Mouse (Mus musculus): ENCODE data around the gene Higd2a.
A peak's percentile ranks its signal among the peaks of the same experiment; 100 is the strongest.
"Not testable (repeated sequence)": the region's sequence is repeated elsewhere in the genome, so short reads cannot be mapped to it uniquely, and the experiment has no call there.

The Higd2a gene

DNA sequence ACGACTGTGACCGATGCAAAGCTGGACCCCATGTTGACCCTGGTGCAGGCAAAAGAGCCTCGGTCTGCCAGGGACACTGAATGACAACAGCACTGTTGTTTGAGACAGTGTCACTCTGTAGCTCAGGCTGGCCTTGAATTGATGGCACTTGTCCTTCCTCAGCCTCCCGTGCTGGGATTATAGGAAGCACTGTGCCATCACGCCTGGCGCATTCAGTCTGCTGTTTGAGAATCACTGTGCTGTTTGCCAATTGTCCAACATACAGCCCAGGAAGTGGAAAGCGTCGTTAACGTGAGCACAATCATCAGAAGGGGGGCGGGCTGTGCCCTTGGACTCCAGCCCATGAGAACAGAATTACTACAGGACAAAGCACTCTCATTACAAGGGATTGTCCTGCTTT is 7.9 kb upstream of the Higd2a start:
- DNase-seq (ENCODE audit: extremely low spot score): no peak

DNA sequence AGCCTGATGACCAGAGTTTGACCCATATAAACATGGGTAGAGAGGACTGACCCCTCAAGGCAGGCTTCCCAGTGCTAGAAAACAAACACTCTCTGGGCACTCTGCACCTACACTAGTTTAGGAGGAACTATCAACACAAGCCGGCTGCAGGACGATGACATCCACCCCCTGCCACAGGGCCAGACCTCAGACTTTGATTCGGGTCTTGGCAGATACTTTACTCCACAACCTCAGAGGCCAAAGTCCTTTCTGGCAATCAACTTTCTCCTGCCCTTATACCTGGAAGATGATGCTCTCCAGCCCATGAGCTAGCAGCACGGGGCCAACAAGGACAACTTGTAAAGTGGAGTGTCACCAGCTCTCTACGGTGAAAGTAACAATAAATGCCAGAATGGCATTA is 7.1 kb upstream of the Higd2a start:
- no peak for DNase-seq (ENCODE audit: extremely low spot score)

DNA sequence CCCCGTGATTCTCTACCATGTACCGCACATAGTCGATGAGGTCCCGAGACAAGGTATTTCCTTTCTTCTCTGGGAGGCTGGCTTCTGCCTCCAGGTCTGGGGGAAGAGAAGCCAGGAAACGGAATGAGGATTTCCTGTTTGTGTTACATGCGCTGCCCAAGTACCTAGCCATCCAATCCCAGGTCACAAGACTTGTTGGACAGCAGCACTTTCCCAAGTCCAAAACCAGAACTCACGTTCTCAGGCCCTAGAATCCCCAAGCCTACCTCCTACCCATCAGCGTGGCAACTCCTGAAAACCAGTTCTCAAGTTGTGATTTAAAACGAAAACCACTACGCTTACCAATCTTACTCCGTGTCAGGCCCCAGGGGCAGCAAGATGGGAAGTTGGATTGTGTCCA is 4.2 kb upstream of the Higd2a start:
- no peak for DNase-seq (ENCODE audit: extremely low spot score)

DNA sequence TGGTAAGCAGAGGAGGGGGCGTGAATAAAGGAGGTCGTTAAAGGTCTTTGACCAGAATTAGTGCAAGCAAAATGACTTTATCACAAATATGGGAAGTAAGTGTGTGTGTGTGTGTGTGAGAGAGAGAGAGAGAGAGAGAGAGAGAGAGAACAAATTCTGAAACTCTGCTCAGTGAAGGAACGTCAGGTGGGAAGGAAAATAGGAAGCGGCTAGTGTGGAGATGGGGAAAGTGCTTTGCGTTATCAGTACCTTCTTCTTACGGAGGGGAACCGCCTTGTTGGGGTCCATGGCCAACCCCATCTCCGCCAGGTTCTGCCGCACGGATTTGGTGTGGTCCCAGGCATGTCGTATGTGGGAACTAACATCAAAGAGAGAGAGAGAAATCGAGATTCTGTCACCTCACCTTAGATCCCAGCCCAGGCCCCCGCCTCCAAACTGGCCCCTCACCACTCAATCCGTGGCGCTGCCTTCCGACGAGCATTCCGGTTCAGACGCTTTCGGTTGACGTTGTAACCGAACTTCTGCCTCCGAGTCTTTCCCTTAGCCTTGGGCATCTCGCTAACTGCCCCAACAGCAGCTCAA is 502 bp upstream of the Higd2a start:
- DNase-seq (ENCODE audit: extremely low spot score): no peak

DNA sequence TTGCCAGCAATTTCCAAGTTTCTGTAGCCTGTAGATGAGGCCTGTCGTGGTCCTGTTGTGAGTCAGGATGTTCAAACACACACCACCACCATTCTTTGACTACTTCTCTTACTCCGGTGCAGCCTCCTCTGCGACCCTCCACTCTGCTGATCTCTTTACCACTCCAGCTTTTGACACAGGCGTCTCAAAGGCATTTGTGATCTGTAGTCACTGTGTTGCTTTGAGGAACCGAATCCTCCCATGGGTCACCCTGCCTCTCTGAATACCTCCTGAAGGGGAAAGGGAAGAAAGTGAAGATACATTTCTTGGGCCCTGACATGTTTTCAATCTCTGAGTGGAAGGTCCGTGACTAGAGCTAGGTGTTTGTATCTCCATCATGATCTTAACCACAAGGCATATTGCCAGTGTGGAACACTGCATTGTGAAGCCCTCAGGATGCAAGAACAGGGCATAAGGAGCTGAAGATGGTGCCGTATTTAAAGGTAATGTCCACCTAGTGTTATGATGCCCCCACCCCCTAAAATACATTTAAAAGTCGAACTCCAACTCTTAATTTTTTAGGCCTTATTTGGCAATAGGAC is 1.9 kb downstream of the Higd2a start:
- DNase-seq (ENCODE audit: extremely low spot score): no peak

DNA sequence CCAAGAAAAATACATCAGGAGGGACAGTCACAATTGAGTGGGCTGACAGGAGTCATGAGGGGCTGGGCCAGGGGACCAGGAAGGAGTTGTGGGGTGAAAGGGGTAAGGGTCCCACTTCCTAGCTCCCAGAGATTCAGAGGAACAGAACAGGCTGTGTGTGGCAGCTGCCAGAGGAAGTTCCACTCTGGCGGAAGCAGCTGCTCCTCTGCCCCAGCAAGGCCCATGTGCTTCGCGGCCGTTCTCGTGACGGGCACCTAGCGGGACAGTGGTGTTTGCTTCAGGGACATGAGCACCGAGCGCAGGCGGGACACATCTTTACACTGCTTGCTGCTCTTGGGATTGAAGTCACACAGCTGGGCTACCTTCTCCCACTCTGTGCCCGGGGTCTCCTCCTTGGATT is 3.6 kb downstream of the Higd2a start:
- DNase-seq (ENCODE audit: extremely low spot score): no peak

DNA sequence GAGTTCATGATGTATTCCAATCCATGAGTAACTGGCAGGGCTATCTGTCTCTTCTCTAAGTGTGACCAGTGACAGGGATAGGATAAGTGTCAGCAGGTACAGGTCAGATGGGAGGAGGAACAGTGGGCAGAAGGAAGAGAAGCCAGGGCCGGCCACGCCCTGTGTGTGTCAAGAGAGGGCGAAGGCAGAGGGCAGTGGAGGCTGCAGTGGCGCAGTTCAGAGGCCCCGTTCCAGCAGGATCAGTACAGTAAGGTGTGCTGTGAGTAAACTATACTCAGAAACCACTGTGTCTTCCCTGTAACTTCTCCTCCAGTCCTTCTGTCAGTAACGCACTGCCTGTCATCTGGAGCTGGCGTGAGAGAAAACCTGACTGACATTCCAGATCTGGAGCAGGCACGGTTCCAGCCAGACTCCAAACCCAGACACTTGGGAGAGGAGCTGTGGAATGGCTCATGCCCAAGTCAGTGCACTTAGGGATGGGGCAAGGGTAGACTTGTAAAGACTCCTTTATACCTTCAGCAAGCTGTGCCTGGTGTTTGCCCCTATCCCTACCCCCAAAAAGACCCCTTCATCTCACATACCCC is 6.2 kb downstream of the Higd2a start:
- no peak for DNase-seq (ENCODE audit: extremely low spot score)

DNA sequence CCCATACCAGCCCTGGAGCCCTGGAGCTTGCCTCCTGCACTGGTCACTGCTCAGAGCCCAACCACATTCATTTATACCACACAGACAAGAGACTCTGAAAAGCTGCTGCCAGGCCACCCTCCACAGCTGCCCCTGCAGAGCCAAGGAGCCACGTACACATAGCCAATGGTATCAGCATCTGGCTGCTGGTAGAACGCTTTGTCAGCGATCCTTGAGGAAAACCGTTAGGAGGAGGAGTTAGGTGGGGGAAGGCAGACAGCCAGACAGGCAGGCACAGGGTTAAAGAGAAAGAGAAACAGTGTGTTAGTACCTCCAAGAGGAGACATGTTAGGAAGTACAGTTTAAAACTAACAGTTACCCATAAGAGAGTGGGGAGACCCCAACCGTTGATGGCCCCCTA is 6.9 kb downstream of the Higd2a start:
- no peak for DNase-seq (ENCODE audit: extremely low spot score)

DNA sequence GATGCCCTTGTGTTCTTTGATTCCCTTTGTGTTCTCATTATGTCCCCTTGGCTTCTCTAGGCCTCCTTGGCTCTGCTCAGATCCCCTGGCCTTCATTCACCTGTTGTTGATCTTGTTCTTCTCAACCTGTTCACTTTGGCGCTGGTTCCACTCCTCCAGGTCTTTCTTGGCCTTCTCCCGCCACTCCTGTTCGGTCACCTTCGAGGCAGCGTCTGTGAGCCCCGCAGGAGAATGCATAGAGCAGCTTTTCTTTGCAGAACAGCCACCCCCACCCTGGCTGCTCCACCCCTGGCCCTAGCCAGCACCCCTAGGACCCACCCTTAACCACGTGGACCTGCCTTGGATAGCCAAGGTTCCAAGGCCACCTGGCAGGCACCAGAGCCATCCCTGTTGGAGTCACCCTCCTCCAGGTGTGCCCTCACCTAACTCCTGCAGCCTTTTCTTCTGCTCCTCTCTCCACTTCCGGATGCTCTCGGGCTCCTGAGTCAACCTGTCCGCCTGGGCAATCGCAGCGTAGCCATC is 8.7 kb downstream of the Higd2a start:
- no peak for DNase-seq (ENCODE audit: extremely low spot score)

DNA sequence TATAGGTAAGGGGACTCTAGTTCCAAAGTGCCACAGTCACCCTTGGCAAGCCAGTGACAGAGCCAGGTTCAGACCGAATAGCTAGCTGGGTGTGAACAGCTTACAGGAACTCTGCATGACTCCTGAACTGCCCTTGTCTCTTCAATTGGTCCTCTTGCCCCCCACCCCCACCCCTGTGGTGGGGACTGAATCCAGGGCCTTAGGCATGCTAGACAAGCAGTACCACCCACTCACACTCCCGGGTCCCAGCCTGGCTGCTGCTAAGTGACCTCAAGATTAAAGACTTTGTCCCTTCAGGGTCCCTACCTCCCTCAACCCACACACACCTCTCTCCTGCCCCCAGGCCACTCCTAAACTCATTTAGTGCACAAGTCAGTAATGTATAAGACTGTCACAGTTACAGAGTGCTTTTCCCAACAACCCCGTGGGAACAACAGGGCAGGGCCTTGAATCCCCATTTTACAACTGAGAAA is 12.7 kb downstream of the Higd2a start:
- no peak for DNase-seq (ENCODE audit: extremely low spot score)

DNA sequence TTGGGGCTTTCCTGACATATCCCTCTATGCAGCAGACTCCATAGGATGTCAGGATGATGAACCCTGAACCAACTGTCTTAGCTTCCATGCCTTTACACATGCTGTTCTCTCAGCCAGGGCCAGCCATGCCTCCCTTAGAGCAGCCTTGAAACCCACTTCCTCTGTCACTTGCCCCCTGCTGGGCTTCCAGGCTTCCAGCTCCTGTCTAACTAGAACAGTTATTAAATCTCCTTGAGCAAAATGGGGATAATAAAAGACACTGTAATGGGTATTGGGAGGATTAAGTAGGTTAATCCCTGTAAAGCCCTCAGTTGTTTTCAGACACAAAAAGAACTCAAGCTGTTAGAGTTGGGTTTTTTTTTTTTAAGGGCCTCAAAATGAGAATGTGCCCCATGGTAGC is 13.5 kb downstream of the Higd2a start:
- DNase-seq (ENCODE audit: extremely low spot score): no peak

DNA sequence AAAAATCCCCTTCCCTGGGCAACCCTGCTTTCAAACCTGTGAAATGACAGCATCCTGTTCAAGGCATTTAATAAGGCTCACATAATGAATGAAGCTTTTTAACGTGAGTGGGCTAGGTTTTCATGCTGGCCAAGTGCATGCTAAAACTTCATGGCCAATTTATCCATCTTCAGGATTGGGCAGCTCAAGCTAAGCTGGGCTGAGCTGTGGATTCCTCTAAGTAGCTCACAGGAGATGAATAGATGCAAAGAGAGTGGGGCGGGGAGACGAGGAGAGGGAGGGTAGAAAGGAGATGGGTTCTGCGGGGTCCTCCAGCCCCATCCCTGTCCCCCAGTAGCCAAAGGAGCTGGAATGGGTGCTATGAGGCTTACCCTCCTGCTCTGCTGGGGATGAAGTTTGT is 14.2 kb downstream of the Higd2a start:
- DNase-seq (ENCODE audit: extremely low spot score): no peak

DNA sequence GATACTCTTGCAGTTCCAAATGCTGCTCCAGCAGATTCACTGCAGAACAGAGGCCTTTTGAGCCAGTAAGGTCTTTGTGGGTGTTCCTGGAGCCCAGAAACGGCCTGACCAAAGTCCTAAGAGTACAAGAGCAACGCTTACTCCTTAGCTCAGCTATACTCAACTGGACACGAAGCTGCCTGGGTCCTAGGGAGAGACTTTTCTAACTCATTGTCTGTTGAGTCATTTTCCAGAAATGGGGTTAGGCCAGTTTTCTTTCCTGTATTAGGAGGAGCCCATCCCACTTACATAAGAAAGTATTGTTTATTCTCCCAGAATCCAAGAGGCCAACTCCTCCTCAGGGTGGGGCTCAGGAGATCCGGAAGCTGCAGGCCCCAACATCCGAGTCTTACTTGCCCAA is 15.4 kb downstream of the Higd2a start:
- DNase-seq (ENCODE audit: extremely low spot score): no peak

DNA sequence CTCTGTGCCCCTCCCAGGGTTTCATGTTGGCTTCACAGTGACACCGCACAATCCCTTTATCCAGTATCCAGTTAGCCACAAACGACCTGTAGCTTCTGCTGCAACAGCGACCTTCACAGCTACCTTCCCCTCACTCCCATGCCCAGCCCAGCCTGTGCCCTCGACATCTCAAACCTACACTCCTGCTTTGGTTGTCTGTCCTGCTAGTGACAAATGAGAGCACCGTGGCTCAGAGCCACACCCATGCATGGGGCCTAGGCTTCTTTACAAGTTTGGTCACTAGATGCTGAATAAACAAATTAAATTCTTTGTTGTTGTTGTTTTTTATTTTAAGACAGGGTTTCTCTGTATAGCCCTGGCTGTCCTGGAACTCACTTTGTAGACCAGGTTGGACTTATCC is 17.2 kb downstream of the Higd2a start:
- no peak for DNase-seq (ENCODE audit: extremely low spot score)

DNA sequence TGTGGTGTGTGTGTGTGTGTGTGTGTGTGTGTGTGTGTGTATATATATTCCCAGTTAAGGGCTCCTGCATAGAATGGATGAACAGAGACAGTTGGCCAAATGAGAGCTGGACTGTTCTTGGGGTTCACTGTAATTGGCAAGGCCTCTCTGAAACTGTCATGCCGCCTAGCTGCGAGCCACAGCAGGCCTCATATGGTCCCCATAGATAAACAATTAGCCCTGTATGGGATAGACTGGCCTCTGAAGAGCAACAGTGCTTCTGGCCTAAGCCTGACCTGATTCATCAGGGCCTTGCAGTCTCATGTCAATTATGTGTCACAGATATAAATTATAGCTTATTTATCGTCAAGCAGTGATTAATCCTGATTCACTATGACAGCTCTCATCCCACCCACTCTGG is 18.0 kb downstream of the Higd2a start:
- DNase-seq (ENCODE audit: extremely low spot score): no peak

DNA sequence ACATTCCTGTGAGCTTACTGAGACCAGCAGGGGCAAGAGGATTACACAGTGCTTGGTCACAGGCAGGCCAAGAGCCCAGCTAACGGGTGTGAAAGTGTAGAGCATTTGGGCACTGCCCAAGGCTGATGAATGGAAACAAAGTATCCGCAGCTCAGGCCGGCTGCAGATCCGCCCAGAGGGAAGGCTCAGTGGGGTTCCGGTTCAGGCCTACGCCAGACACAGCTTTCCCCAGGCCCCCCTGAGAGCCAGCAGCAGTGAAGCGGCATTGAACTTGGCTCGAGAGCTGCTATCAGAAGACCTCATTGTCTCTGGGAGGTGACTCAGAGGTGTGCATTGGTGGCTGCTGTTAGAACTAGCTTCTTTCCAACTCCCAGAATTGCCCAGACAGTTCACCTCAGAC is 18.7 kb downstream of the Higd2a start:
- no peak for DNase-seq (ENCODE audit: extremely low spot score)

DNA sequence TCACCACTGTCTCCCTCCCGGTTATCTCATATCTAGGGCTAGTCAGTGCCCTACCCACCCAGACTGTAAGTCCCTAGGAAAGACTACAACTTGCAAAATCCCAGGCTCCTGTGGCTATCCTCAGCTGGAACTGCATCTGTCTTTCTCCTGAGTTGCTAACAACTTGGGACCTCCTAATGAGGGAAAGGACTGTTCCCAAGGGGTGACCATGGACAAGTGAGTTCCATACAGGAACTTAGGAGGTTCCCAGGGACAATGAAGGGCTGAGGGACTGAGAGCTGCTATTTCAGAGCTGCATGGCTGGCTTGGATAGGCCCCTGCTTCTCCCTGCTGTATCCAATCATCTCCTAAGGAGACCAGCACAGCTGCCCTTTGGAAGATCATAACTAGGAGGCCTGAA is 19.3 kb downstream of the Higd2a start:
- DNase-seq (ENCODE audit: extremely low spot score): no peak

DNA sequence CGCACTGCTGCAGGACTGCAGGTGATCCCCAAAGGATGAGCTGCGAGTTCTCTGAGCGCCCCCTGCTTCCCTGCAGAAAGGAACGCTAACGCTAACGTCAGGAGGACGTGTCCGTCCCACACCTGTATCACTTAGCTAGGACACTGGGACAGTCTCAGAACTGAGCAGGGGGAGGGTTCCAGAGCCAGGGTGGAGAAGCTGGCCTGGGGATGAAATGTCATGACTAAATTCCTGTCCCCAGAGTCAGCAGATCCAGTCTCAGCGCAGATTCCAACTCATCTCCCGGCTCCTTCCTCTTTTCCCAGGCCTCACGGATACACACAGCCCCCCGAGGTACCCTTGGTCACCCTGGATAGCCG is 20.6 kb downstream of the Higd2a start:
- DNase-seq (ENCODE audit: extremely low spot score): no peak

DNA sequence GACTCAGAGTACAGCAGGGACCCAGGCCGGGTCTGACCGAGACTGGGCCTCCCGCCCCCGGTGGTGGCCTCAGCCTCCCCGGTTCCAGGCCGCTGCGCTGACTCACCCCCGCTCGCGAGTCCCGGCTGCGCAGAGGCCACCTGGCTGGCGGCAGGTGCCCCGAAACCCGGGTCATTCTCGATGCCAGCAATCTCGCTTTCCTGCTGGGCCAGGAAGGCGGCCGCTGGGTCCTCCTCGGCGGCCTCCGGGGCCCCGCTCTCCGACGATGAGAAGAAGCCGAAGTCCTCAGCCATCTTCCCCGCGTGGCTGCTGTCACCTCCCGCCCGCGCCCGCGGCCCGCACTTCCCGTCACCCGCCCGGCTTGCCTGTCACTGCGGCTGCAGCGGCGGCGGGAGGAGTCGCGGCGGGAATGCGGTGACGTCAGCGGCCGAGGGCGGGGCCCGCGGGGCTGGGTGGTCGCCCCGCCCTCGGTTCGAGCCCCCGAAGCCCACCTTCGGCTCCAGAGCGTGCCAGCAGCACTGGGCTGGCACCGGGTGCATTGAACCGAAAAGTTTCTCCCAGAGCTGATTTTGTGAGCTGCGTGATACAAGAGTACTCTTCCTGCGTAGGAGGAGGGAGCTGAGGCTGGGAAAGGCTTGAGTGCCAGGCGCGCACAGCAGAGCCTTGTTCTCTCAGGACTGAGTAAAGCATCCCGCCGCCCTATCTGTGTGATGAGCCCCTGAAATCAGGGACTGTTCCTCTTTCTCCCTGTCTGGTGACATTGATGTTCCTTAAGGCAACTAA is 21.2 kb downstream of the Higd2a start, which contains the start of gene Cltb:
Gene Cltb, minus strand, starts transcription at position 373 of the 783 bp plus-strand sequence.
- peak; percentile 85 for DNase-seq (ENCODE audit: extremely low spot score)

DNA sequence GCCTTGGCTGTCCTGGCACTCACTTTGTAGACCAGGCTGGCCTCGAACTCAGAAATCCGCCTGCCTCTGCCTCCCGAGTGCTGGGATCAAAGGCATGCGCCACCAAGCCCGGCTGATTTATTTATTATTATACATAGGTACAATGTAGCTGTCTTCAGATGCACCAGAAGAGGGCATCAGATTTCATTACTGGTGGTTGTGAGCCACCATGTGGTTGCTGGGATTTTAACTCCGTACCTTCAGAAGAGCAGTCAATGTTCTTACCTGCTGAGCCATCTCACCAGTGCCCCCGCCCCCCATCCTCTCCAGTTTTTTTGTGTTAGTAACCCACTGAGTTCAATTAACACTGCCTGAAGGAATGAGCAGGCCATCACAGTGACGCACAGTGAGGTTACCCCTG is 23.1 kb downstream of the Higd2a start:
- not testable (repeated sequence) for DNase-seq (ENCODE audit: extremely low spot score)

DNA sequence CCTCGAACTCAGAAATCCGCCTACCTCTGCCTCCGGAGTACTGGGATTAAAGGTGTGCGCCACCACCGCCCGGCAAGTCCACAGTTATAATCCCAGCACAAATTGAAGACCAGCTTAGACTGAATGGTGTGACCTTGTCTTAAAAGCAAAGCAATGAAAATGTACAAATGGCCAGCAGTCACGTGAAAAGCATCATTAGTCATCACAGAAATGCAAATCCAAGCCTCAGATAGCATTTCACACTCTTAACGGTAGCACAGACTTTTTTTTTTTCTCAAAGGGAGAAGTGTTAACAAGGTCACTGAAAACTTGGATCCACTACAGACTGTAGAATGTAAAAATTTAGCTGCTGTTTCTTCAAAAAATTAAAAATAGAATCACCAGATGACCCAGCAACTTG is 26.3 kb downstream of the Higd2a start:
- no peak for DNase-seq (ENCODE audit: extremely low spot score)

DNA sequence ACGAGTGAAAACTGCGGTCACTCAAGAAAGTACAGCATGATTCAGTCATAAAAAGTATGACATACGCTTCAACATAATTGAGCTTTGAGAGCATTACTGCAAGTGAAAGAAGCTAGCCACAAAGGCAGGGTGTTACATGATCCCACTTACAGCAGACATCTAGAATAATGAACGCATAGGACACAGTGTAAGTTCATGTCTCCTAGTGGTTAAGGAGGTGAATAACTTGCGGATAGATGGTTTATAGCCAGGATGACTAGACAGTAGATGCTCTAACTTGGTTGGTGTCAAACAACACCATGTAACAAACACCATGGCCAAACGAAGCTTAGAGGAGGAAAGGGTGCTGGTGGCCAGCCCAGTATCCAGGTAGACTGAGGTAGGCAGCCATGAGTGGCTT is 27.0 kb downstream of the Higd2a start:
- DNase-seq (ENCODE audit: extremely low spot score): no peak

All from embryo, embryonic 9.5 days (tissue).